Mouse (Mus musculus) embryonic fibroblast, embryonic 13.5 days (primary cell): ENCODE results near the gene Sphk1.

Experiments
- CTCF ChIP-seq: IDR thresholded peaks from 2 replicates; pipeline ENCODE4 v1.5.1; 2011; ENCODE audit warnings: mild to moderate bottlenecking, control low read depth, low read length, moderate library complexity, borderline replicate concordance; ENCODE audit not compliant: insufficient read depth
- POLR2A ChIP-seq: IDR thresholded peaks from 2 replicates; pipeline ENCODE4 v1.6.1; 2011; ENCODE audit warnings: low read depth, mild to moderate bottlenecking, control low read depth, low read length, moderate library complexity

DNA sequence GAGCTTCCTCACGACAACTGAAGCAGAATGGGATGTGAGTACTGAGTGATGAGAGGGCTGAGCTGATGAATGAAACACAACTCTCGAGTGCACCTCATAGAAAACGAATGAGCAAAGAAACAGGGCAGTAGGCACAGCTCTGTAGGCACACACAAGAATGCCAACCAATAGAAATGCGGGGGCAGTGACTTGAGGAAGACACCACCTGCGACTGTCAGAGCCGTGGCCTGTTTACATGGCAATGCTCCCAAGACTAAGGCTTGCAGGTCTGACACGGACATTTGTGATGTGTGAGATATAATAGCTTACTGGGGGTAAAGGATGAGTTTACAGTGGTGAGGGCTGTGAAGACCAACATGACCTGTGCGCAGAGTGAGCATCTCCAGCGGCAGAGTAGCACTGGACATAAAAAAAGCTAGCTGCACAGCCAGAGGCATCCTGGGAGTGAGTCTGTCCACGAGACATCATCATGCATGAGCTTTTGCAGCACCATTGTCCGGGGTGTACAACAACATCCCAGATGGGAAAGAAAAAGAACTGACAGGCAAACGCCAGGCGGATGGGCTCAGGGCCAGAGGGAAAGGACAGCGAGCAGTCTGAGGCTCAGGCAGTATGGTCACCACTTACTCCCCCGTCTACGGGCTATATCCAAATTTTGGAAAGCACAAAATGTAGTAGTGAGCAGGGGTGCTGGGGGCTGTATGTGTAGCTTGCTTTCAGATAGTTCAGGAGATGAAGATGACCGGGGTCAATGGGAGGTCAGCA lies 16.8 kb downstream of the Sphk1 start:
- no peak for TF ChIP-seq POLR2A
- no peak for TF ChIP-seq CTCF
